Mouse (Mus musculus): ENCODE measurements around the gene Pacs1. TPM values are rescaled to one million over a fixed set of nuclear protein-coding genes. Genes with fewer than 3 reads are reported as not detected.

Pacs1 gene
- polyA plus RNA-seq, 1 experiment from 2014 or later: 4.6 TPM

- peak overlapping the region; percentile 95 for H3K27ac ChIP-seq (replicated peaks)
- peak overlapping the region; percentile 79 for H3K4me3 ChIP-seq (ENCODE audit: low read depth, low read length)
- ATAC-seq (ENCODE audit: low FRiP score, low TSS enrichment) (no peak), DNase-seq (ENCODE audit: low spot score) (peak; percentile 30)
- no peaks in the 10 kb centered on the region for H3K27me3 ChIP-seq (ENCODE audit: control insufficient read depth, insufficient read depth, low read length)
- TF ChIP-seq EP300 (optimal IDR thresholded peaks at IDR 0.05) (no peak), CTCF (IDR thresholded peaks at IDR 0.05; ENCODE audit: low read depth) (no peak)
- no peaks in the 10 kb centered on the region for H3K4me1 ChIP-seq (replicated peaks; ENCODE audit: control insufficient read depth, insufficient read depth)
- WGBS: 3% methylated on average over 9 of the region's 9 CpGs
- no peaks in the 10 kb centered on the region for H3K9me3 ChIP-seq (ENCODE audit: control insufficient read depth, low read length)
- H3K36me3 ChIP-seq (ENCODE audit: control insufficient read depth, insufficient read depth, low read length): peaks cover 31% of the 10 kb centered on the region
- H3K4me2 ChIP-seq (replicated peaks; ENCODE audit: low read depth): peak overlapping the region; percentile 90
- H3K9ac ChIP-seq (ENCODE audit: low read length): peak overlapping the region; percentile 92
These were observed 166.8 kb downstream of the Pacs1 start for GRCm38 (mm10) chr19:5106074-5106473.

DNA sequence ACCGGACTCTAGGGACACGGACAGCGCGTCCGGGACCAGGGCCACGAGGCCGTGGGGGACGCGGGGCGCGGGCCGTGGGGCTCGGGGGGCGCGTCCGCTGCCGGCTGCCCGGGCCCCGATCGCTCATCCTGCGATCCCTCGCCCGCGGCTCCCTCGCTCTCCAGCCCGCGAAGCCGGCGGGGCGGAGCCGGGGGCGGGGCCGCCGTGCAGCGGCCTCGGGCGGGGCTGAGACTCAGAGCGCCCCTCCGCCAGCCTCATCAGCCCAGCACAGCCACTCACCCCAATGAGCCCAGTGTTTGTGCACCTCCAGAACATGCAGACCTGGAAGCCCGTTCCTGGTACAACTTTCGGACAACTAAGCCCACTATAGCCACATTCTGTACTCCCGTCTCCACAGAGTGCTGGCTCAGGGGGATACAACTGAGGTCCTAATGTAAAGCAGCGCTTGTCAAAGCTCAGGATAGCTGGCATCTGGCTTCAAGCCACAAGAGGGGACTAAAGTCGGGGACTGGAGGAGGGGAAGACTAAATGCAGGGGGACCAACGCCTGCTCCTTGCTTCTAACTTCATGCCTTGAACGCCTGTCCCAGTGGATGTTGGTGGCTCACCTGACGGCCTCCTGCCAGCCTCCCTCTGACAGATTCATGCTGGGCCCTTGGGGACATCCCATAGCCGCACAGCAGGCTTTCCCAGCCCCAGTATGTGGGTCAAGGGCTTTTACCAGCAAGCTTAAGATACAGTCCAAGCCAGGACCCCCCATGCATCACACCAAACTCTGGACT lies 174.4 kb downstream of the Pacs1 start, which contains the start of gene Cnih2:
Gene Cnih2, minus strand, starts transcription at position 159 of the 781 bp plus-strand sequence.
- peak within 1 kb of the TSS; percentile 67 for H3K9ac ChIP-seq (ENCODE audit: low read length)

DNA sequence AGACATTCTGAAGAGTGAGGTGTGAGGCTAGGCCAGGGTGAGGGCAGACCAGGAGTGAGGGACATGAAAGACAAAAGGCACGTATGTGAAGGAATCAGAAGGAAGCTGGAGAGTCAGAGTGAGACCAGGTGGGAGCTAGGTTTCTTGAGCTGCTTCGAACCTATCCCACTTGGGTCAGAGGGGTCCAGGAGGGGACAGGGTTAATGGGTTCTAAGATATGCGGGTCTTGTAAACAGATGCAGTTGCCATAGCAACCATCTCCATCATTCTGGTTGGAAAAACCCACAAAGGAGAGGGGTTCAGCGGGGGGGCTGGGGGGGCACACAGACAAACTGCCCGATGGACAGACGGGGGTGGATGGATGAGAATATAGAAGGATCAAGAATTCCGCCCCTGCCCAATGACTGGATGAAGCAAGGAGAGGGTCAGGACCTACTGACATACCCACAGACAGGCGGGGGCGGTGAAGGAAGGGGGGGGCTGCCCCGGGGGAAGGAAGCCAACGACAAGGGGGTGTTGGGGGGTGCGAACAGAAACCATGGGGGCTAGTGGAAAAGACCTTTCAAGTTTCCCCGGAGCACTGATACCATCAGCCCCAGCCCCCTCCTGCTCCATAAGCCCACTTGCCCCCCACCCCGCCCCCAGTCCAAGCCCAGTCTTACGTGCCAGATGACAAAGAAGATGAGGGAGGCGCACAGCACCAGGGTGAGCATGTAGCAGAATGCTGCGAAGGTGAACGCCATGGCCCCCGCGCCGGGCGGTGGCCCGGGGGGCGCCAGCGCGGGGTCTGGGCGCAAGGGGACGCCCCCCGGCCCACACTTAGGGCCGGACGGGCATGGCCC lies 175.2 kb downstream of the Pacs1 start:
- DNase-seq (ENCODE audit: low spot score) (peak; percentile 20), ATAC-seq (ENCODE audit: low FRiP score, low TSS enrichment) (no peak)
- Histone ChIP-seq H3K27ac (replicated peaks) (no peak overlapping the region), H3K4me2 (replicated peaks; ENCODE audit: low read depth) (peak overlapping the region; percentile 89), H3K4me1 (replicated peaks; ENCODE audit: control insufficient read depth, insufficient read depth) (0 out of 2 replicates have a peak, but pooled peaks cover 5% of the 10 kb centered on the region), H3K9me3 (ENCODE audit: control insufficient read depth, low read length) (no peaks in the 10 kb centered on the region), H3K27me3 (ENCODE audit: control insufficient read depth, insufficient read depth, low read length) (no peaks in the 10 kb centered on the region), H3K9ac (ENCODE audit: low read length) (peak overlapping the region; percentile 67), H3K36me3 (ENCODE audit: control insufficient read depth, insufficient read depth, low read length) (peaks cover 27% of the 10 kb centered on the region), H3K4me3 (ENCODE audit: low read depth, low read length) (peak overlapping the region; percentile 44)
- 4% methylated on average over 23 of the region's 31 CpGs for WGBS
- TF ChIP-seq CTCF (IDR thresholded peaks at IDR 0.05; ENCODE audit: low read depth) (no peak), EP300 (optimal IDR thresholded peaks at IDR 0.05) (no peak)

More for the DNA sequence above, 174.4 kb downstream of the Pacs1 start, which contains the start of gene Cnih2:
- Histone ChIP-seq H3K36me3 (ENCODE audit: control insufficient read depth, insufficient read depth, low read length) (peaks cover 26% of the 10 kb centered on the region), H3K9me3 (ENCODE audit: control insufficient read depth, low read length) (no peaks in the 10 kb centered on the region), H3K4me1 (replicated peaks; ENCODE audit: control insufficient read depth, insufficient read depth) (0 out of 2 replicates have a peak, but pooled peaks cover 5% of the 10 kb centered on the region), H3K27ac (replicated peaks) (no peak within 1 kb of the TSS), H3K4me3 (ENCODE audit: low read depth, low read length) (peak within 1 kb of the TSS; percentile 44), H3K27me3 (ENCODE audit: control insufficient read depth, insufficient read depth, low read length) (no peaks in the 10 kb centered on the region), H3K4me2 (replicated peaks; ENCODE audit: low read depth) (peak within 1 kb of the TSS; percentile 89)
- TF ChIP-seq CTCF (IDR thresholded peaks at IDR 0.05; ENCODE audit: low read depth): no peak
- TF ChIP-seq EP300 (optimal IDR thresholded peaks at IDR 0.05): no peak
- 5% methylated on average over 32 of the region's 48 CpGs for WGBS
- ATAC-seq (ENCODE audit: low FRiP score, low TSS enrichment): peak; percentile 36; the same call in 1 of the 2 replicates
- DNase-seq (ENCODE audit: low spot score): peak; percentile 69

DNA sequence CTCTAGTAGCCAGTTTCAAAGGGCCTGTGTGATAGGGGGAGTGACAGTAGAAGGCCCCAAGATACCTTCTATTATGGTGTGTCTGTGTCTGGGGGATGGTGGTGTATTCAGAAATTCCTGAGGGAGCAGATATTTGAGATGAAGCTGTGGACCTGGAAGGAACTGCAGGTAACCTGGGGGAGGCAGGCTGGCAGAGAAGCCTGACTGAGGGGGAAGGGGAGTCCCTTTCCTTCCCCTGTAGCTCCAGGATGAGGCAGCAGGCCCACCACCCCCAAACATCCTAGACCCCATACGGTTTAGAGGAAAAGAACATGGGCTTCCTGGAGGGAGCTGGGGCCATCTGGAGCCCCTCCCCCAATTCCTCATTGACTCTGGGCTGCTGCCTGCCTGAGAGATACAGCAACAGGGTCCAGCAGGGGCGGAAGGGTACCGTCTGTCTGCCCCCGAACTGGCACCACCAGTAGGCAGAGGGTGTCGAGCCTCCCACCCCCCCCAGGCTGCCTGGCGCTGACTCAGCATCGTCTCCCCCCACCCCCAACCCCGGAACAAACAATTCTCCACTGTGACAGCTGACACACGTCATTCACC lies 176.9 kb downstream of the Pacs1 start:
- ATAC-seq (ENCODE audit: low FRiP score, low TSS enrichment) (no peak), DNase-seq (ENCODE audit: low spot score) (peak; percentile 24)
- Histone ChIP-seq H3K36me3 (ENCODE audit: control insufficient read depth, insufficient read depth, low read length) (peaks cover 27% of the 10 kb centered on the region), H3K9me3 (ENCODE audit: control insufficient read depth, low read length) (no peaks in the 10 kb centered on the region), H3K9ac (ENCODE audit: low read length) (no peak overlapping the region), H3K4me2 (replicated peaks; ENCODE audit: low read depth) (no peak overlapping the region), H3K4me1 (replicated peaks; ENCODE audit: control insufficient read depth, insufficient read depth) (0 out of 2 replicates have a peak, but pooled peaks cover 5% of the 10 kb centered on the region), H3K27me3 (ENCODE audit: control insufficient read depth, insufficient read depth, low read length) (no peaks in the 10 kb centered on the region), H3K4me3 (ENCODE audit: low read depth, low read length) (no peak overlapping the region), H3K27ac (replicated peaks) (no peak overlapping the region)
- TF ChIP-seq EP300 (optimal IDR thresholded peaks at IDR 0.05) (no peak), CTCF (IDR thresholded peaks at IDR 0.05; ENCODE audit: low read depth) (no peak)
- WGBS: 11% methylated on average over 9 of the region's 9 CpGs

- no peak overlapping the region for H3K4me2 ChIP-seq (replicated peaks; ENCODE audit: low read depth)
- no peak for ATAC-seq (ENCODE audit: low FRiP score, low TSS enrichment)
These were observed 178.0 kb downstream of the Pacs1 start for GRCm38 (mm10) chr19:5094746-5095417.

More at GRCm38 (mm10) chr19:5094746-5095417, 178.0 kb downstream of the Pacs1 start:
- TF ChIP-seq EP300 (optimal IDR thresholded peaks at IDR 0.05) (no peak), CTCF (IDR thresholded peaks at IDR 0.05; ENCODE audit: low read depth) (no peak)
- 43% methylated on average over 11 of the region's 11 CpGs for WGBS
- H3K36me3 ChIP-seq (ENCODE audit: control insufficient read depth, insufficient read depth, low read length): peaks cover 21% of the 10 kb centered on the region
- DNase-seq (ENCODE audit: low spot score): no peak
- H3K27ac ChIP-seq (replicated peaks): no peak overlapping the region
- H3K9me3 ChIP-seq (ENCODE audit: control insufficient read depth, low read length): no peaks in the 10 kb centered on the region
- no peak overlapping the region for H3K9ac ChIP-seq (ENCODE audit: low read length)
- no peaks in the 10 kb centered on the region for H3K27me3 ChIP-seq (ENCODE audit: control insufficient read depth, insufficient read depth, low read length)
- H3K4me3 ChIP-seq (ENCODE audit: low read depth, low read length): no peak overlapping the region
- H3K4me1 ChIP-seq (replicated peaks; ENCODE audit: control insufficient read depth, insufficient read depth): 0 out of 2 replicates have a peak, but pooled peaks cover 5% of the 10 kb centered on the region
